Mouse (Mus musculus): Measurements from ENCODE around the gene Tmprss15.

Gene Tmprss15

GRCm38 (mm10) chr16:79090997-79091396, at the start of gene Tmprss15:
Gene Tmprss15, minus strand, starts transcription at chr16:79091097.
- no peak for DNase-seq

DNA sequence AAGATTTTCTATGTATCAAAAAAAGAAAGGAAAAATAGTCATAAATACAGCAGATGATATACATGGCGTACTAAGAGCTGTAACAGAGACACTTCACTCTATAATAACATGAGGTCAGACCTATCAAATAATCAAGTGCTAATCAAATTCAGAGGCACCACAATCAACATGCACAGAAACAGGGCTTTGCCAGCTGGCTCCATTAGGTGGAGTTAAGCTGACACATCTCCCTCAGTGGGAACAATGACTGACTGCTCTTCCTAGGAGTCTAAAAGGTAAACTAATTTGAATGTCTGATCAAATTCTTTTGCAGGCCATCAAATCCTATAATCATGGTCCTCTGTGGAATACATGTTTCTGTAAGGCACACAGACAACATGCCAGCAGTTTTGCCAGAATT, 24.0 kb upstream of the Tmprss15 start:
- no peak for DNase-seq

DNA sequence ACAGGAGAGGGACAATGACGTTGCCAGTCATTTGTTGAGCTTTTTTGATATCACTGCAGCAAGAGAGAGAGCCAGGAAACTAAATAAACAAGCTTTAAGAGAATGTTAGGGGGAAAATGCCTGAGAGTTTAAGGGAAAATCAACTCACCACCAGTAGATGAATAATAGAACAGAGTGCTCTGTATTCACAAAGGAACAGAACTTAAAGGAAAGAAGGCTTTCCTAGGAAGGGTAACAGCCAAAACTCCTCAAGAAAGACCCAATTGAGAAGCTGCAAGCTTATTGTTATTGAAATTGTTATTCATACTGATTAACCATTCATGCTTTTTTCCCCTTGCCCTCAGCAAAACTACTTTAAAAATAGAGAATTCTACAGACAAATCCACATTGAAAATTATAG, 18.6 kb upstream of the Tmprss15 start:
- no peak for DNase-seq

DNA sequence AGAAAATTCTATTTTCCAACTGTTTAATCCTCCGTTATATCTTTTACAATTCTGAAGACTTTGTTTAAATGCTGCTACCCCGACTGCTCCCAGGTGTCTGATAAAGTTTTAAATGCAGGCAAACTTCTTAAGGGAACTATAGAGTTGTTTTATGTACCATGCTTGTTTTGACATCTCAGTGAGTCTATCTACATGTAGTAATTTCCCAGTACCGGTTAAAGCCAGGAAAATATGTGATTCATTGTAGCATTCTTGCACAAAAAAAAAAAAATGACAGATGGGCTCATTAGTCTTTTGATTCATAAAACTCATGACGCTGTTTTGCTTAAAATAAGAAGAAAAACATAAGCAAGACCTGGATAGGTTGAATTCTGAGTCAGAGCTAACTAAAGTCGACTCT, 18.1 kb upstream of the Tmprss15 start:
- no peak for DNase-seq

DNA sequence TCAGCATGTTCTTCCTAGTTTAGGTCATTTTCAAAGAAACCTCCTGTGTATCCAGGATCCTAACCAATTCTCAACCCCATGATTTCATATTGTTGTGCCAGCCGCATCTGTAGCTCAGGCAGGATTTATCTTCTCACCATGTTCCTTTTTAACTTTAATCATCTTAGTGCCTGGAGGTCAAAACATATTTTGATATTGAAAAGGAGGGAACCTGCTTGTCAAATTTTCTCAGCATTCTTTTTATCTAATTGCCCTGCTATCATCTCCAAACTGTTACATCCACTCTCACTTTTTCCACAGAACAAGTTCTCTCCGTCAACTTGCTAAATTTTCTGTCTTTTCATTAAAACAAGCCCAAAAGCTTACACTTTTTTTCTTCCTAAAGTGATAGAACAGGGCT, 9.4 kb upstream of the Tmprss15 start:
- no peak for DNase-seq

DNA sequence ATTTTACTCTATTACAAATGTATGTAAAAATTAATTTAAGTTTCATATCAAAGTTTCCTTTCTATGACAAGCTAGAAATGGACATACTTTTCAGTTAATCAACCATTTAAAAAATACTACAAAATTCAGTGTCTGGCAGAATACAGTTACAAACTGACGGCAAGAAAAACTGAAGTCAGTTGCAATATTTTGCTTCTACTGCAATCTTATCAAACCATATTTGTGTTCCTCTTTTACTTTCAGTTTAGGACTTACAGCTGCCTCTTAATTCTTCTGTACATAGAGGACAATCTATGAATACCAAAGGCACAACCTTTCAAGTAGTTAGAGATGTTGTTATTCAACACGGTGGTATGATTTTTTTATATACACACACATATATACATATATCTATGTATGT, 7.4 kb upstream of the Tmprss15 start:
- DNase-seq, result no peak

GRCm38 (mm10) chr16:79086550-79086949, 4.3 kb downstream of the Tmprss15 start:
- no peak for DNase-seq

DNA sequence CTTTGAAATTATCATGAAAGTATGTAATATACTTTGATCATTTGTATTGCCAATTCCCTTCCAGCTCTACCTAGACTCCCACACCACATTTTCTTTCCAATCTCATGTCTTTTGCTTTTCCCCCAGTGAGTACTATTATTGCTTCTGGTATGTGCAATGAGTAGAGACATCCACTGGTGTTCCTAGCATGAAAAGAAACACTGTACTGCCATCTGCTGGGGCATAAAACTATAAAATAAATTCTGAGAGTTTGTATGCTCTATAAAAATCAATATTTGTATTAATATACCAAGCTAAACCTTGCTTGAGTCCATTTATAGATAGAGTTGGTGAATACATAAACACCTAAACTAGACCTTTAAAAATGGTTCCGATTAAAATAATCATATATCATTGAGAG, 27.0 kb downstream of the Tmprss15 start:
- no peak for DNase-seq

GRCm38 (mm10) chr16:79058775-79059558, 31.9 kb downstream of the Tmprss15 start:
- DNase-seq, result no peak

DNA sequence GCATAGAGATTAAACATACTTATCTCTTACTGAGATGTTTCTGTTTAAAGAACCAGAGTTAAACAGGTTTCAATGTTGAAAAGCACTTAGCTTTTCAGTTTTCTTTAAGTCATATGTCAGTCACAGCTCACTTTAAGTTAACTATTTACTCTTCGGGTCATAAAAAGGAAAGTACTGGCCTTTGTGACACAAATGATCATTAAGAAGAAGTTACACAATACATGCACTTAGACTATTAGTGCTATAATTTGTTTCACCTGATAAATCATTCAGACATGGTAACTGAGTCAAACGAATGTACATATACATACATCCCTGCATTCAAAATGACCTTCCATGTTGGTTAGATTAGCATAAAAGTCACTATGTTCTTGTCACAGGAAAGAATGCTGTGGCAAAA, 58.3 kb downstream of the Tmprss15 start:
- no peak for DNase-seq

DNA sequence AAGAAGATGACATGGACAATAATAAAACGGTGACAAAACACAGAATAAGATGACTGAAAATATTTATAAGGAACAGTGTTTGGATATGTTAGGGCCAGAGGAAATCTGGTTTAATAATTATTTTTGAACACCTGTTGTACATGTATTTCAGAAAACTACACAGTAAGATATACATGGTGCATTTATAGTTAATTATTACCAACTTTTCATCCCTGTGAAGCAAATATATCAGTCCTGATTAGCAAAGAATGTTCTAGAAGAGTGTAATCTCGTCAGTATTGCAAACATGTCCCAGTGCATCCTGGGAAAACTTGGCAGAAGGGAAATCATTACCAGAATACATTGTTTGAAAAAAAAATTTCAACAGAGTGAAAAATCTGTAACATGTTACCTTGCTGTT, 88.1 kb downstream of the Tmprss15 start:
- no peak for DNase-seq

DNA sequence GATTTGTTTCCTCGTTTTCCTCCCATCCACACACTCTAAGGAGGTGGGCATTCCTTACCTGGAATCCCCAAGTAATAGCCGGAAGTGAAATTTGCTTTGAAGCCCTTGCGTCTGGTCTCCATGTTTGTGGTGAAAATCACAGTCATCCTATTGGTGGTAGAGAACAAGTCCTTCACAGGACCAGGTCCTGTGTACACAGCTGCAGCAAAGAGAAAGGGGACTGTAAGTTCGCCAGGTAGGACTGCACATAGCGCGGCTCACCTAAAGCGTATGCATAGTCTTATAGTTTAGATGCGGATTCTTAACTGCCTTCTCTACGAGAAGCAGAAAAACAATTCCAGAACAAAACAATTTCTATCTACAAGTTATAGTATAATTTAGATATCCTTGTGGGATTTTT, 89.2 kb downstream of the Tmprss15 start:
- DNase-seq, result no peak

DNA sequence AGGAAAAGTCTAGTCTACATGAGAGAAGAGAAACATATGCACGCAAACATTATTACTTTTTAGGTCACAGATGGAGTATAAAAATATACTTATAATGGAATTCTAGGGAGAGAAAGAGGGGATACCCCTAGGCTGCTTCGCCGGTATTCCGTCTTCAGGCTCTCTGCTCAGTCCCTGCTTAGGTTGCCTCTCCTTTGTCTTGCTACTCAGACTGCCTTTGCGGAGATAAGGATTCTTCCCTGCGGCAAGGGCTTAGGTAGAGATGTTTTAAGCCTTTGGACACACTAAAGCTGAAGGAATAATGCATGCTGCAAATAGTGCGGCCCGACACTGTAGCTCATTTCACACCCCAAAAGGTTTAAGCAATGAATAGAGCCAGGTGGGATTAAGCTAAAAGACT, 114.5 kb downstream of the Tmprss15 start:
- DNase-seq, result no peak

- no peak for DNase-seq
These were observed 116.8 kb downstream of the Tmprss15 start for GRCm38 (mm10) chr16:78974099-78974498.

DNA sequence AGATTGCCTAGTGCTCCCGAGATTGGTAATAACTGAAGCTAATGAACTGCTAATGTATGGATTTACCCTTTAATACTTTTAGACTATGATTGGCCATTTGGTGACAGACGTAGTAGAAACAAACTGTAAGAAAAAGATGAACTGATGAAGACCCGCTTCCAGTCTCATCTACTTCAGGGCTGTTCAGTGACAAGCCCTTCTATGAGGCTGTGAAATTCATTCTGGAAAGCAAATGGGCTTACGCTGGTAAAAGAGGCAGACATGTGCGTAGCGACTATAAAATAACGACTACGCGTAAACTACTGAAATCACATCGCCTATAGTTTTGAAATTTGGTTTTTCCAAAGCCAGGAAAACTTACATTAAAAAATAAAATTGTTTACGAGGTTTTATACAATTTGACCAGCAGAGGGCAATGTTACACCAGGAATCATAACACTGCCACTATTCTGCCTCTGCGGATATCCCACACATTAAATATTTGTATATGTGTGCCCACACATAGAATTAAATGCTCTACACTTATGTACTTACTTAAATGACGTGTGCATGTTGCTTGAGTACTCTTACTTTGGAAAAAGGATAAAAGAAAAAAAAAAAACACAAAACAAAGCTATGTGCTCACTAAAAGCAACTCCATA, 121.7 kb downstream of the Tmprss15 start:
- DNase-seq, result no peak

DNA sequence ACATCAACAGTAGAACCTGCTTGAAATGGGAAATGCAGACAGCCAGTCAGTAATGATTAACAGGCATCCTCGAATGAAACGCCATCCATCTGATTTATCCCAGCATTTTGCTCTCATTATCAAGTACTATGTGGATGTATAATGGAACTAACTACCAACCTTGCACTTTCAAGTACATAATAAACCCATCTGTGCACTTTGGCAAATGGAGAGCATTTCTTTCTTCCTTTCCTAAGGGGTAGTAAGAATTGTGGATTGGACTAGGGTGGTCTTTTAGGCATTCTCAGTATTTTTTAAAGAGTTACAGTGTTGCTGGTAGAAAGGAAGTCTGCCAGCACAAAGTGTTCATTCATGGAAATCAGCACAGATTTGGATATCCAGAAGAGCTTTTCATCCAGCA, 133.5 kb downstream of the Tmprss15 start:
- DNase-seq, result no peak

DNA sequence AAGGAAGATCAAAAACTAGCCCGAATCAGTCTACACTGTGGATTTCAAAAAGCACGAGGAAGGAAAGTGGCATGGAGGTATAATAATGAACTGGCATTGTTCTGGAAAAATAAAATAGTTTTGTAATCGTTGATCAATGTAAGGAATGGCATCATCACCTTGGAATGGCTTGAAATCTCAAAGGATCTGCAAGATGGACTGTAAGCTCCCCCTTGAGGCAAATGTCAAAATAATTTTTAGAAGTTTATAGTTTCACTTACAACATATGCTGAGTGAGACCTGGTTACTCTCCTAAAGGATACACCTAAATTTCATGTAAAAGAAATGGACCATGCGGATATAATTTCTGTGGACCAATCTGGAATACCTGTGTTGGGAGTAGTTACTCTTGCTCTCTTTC, 140.5 kb downstream of the Tmprss15 start:
- no peak for DNase-seq

- DNase-seq, result no peak
These were observed 153.1 kb downstream of the Tmprss15 start for GRCm38 (mm10) chr16:78937755-78938154.

DNA sequence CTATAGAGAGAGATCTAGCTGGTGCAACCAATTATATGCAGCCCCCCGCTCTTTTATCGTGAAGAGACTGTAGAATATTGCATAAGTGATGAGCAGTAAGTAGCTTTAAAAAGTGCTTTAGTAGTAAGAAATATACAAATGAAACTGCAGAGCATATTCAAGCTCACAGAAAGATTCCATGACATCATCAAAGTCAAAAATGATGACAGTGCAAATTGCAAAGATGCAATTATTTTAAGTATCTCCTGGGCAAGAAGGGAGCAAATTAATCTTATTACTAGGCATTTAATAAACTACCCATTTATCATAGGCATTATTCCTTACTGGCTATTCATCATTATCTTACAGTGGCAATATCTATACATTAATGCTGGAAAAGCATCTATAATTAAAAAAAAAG, 156.6 kb downstream of the Tmprss15 start:
- no peak for DNase-seq

DNA sequence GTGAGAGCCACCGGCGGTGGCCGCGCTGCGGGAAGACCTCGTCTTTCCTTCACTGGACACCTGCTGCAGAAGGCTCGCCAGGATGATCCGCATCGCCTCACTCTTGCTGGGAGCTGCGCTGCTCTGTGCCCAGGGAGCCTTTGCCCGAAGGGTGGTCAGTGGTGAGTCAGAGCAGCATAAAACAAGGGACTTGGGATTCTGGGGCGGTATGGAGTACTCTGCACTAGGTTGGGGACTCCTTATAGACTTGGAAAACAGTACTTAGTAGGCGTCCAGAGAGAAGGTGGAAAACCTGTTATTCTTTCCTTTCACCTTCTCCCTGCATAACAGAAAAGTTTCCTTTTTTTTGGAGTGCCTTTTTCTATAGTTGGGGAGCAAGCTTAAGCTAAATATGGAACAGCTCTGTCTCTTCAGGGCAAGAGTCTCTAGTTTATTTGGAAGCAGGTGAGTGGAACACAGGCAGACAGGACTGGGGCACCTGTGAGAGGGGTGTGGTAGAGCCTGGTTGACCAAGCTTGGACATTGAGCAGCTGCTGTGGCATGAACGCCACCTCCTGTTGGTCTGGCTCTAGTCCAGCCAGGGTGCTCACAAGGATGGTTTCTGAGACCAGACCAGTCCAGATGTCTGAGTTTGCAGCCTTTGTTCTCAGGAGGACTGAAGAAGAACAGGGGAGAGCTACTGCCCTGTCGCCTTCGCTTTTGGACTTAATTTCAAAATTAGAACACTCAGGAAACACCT, 159.4 kb downstream of the Tmprss15 start:
- no peak for DNase-seq

- DNase-seq, result peak; percentile 0
These were observed 160.3 kb downstream of the Tmprss15 start, which contains the start of gene Chodl for GRCm38 (mm10) chr16:78930382-78931286. Gene Chodl, plus strand, starts transcription at chr16:78930948.

- DNase-seq, result no peak
These were observed 168.3 kb downstream of the Tmprss15 start for GRCm38 (mm10) chr16:78922644-78923043.

All from cerebellum, adult 11 months (tissue).